Mouse (Mus musculus) limb, embryonic 12.5 days (tissue): ENCODE results near the gene Hypk. TPM values are rescaled to one million over a fixed set of nuclear protein-coding genes. Genes with fewer than 3 reads are reported as not detected.
"Not testable (repeated sequence)": the region's sequence is repeated elsewhere in the genome, so short reads cannot be mapped to it uniquely, and the experiment has no call there.

Experiments used
- ATAC-seq: fragments of 200-750 bp; cut with Nextera tagmentation; 2 replicates; pipeline ENCODE4 v1.8.0; 2017; ENCODE audit warnings: low read depth, moderate TSS enrichment; ENCODE audit not compliant: insufficient number of reproducible peaks, insufficient read depth, low FRiP score, low TSS enrichment
- H3K27ac ChIP-seq: fragments of 300-500 bp; sonication (generic); 2 replicates; pipeline ENCODE4 v1.5.1; 2016; ENCODE audit warnings: mild to moderate bottlenecking, moderate library complexity
- H3K27me3 ChIP-seq: fragments of 300-500 bp; sonication (generic); 2 replicates; pipeline ENCODE4 v1.6.1; 2016; ENCODE audit warnings: mild to moderate bottlenecking, moderate library complexity
- H3K36me3 ChIP-seq: fragments of 300-500 bp; sonication (generic); 2 replicates; pipeline ENCODE4 v1.6.1; 2016; ENCODE audit warnings: mild to moderate bottlenecking, moderate library complexity
- H3K4me1 ChIP-seq: fragments of 300-500 bp; sonication (generic); replicated peaks from 2 replicates; pipeline ENCODE4 v1.6.1; 2016
- H3K4me2 ChIP-seq: fragments of 300-500 bp; sonication (generic); 2 replicates; pipeline ENCODE4 v1.6.1; 2016; ENCODE audit warnings: mild to moderate bottlenecking, moderate library complexity
- H3K4me3 ChIP-seq: fragments of 300-500 bp; sonication (generic); replicated peaks from 2 replicates; pipeline ENCODE4 v1.5.1; 2016; ENCODE audit warnings: mild to moderate bottlenecking
- H3K9ac ChIP-seq: fragments of 300-500 bp; sonication (generic); replicated peaks from 2 replicates; pipeline ENCODE4 v1.6.1; 2016; ENCODE audit warnings: mild to moderate bottlenecking, moderate library complexity
- H3K9me3 ChIP-seq: fragments of 300-500 bp; sonication (generic); 2 replicates; pipeline ENCODE4 v1.6.1; 2016; ENCODE audit warnings: mild to moderate bottlenecking, moderate library complexity
- WGBS: fragments of 180-500 bp; shearing (Covaris S2); methylation state at CpG from one replicate; pipeline ENCODE4 v1.1.7; 2016; 5-methylcytosine and 5-hydroxymethylcytosine counted together
- polyA plus RNA-seq: library from polyadenylated mRNA; unstranded; fragments of >200 nt; fragmentation: Nextera tagmentation; extraction: Ambion mirVana; gene quantifications from 2 replicates; pipeline ENCODE4 v1.2.1, GENCODE M21; 2016

Gene Hypk
- polyA plus RNA-seq, 1 experiment from 2014 or later = 153 TPM

DNA sequence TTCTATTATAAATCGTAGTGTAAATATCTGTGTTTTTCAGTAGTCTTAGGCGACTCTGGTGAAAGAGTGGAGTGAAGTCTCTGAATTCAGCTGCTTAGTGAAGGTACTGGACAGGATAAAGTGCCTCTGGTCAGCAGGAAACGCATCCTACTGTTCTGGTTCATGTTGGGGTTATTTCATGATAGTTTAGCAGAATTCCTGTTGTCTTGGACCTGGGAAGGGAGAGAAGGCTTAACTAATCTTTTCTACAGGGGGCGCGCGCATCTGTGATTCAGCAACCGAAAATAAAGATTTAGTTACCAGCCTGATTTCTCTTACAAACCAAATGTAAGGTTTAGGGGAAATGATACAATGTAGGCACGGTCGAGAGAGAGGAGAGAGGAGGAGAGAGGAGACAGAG is 5.0 kb upstream of the Hypk start:
- peak overlapping the region; percentile 92 for H3K27ac ChIP-seq
- peaks cover 22% of the 10 kb centered on the region for H3K4me1 ChIP-seq
- H3K4me2 ChIP-seq = peak overlapping the region; percentile 90
- 0 out of 2 replicates have a peak overlapping the region, but pooled peaks have one; percentile 45 for H3K9ac ChIP-seq
- peaks cover 17% of the 10 kb centered on the region for H3K36me3 ChIP-seq
- peak overlapping the region; percentile 98 for H3K4me3 ChIP-seq
- ATAC-seq = no peak
- H3K27me3 ChIP-seq = peaks cover 3% of the 10 kb centered on the region
- no peaks in the 10 kb centered on the region for H3K9me3 ChIP-seq
- WGBS = 17% methylated on average over 9 of the region's 9 CpGs

DNA sequence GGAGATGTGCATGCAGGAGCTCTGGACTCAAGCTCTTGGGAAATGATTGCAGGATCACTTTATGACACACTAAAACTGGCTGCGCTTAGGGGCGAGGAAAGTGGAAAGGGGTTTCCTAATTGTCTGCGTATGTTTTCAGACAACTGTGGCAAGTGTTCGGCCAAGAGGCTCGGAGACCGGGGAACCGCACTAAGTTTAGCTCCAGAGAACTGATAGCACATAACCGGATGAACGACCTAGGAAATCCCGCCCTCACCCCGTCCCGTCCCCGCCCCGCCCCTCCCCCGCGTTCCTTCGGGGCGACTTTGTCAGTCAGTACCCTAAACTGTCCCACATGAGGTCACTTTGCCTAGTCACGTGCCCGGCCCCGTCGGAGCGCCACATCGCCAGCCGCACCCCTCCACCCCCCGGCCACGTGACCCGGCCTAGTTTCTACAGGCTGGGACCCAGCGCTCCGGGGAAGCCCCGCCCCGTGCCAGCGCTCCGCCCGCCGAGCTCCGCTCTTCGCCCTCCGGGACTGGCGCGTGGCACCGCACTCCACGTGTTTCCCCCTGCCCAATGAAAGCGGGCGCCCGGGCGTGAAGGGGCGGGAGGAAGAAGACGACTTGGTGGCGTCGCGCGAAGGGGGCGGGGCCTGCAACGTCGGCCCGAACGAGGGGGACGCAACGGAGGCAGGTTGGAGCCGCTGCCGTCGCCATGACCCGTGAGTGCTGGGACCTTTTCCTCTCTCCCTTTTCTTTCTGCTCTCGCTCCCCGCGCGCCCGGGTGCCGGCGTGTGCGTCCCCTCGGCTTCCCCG is 4.2 kb upstream of the Hypk start, which contains the start of gene Serf2:
Gene Serf2 (plus strand): TSS at position 457 of the 797 bp plus-strand sequence.
- H3K9ac ChIP-seq = peak within 1 kb of the TSS; percentile 95
- no peaks in the 10 kb centered on the region for H3K9me3 ChIP-seq
- H3K4me2 ChIP-seq = peak within 1 kb of the TSS; percentile 90
- peak; percentile 97 for ATAC-seq
- H3K4me1 ChIP-seq = peaks cover 18% of the 10 kb centered on the region
- peaks cover 3% of the 10 kb centered on the region for H3K27me3 ChIP-seq
- under 1% methylated on average over 74 of the region's 74 CpGs for WGBS
- H3K4me3 ChIP-seq = peak within 1 kb of the TSS; percentile 98
- H3K27ac ChIP-seq = peak within 1 kb of the TSS; percentile 96
- peaks cover 25% of the 10 kb centered on the region for H3K36me3 ChIP-seq

- H3K4me3 ChIP-seq = peak overlapping the region; percentile 98
- H3K27me3 ChIP-seq = no peaks in the 10 kb centered on the region
- peaks cover 18% of the 10 kb centered on the region for H3K4me1 ChIP-seq
- peak overlapping the region; percentile 96 for H3K27ac ChIP-seq
- peaks cover 29% of the 10 kb centered on the region for H3K36me3 ChIP-seq
- peak overlapping the region; percentile 95 for H3K9ac ChIP-seq
- no peaks in the 10 kb centered on the region for H3K9me3 ChIP-seq
- H3K4me2 ChIP-seq = peak overlapping the region; percentile 90
- peak; percentile 39 for ATAC-seq
- under 1% methylated on average over 46 of the region's 54 CpGs for WGBS
These were observed 3.5 kb upstream of the Hypk start for GRCm38 (mm10) chr2:121449545-121450011.

DNA sequence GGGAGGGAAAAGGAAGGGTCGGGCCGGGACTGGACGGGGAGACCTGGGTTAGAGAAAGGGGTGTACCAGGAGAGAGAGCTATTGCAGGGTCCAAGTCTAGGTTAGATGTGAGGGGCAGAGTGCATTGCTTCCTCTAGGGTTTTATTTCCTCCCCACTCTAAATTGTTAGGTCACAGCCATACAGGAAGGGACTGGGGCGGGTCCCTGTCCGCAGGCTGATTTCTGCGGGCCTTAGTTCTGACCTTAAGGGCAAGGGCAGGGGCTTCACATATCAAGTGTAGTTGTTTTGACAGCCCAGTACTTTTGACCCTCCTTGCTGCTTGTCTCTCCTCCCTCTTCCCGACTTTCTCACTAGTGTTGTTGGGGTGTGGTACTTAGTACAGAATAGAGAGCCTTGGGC is 3.0 kb upstream of the Hypk start:
- H3K27ac ChIP-seq = peak overlapping the region; percentile 96
- no peaks in the 10 kb centered on the region for H3K9me3 ChIP-seq
- H3K36me3 ChIP-seq = peaks cover 32% of the 10 kb centered on the region
- 2% methylated on average over 7 of the region's 7 CpGs for WGBS
- peak overlapping the region; percentile 95 for H3K9ac ChIP-seq
- no peak for ATAC-seq
- peak overlapping the region; percentile 90 for H3K4me2 ChIP-seq
- H3K4me3 ChIP-seq = peak overlapping the region; percentile 98
- peaks cover 18% of the 10 kb centered on the region for H3K4me1 ChIP-seq
- no peaks in the 10 kb centered on the region for H3K27me3 ChIP-seq

GRCm38 (mm10) chr2:121452361-121452760 is 729 bp upstream of the Hypk start:
- Histone ChIP-seq H3K36me3 (peaks cover 33% of the 10 kb centered on the region), H3K4me3 (no peak overlapping the region), H3K27me3 (no peaks in the 10 kb centered on the region), H3K27ac (no peak overlapping the region), H3K4me2 (no peak overlapping the region), H3K4me1 (peaks cover 23% of the 10 kb centered on the region), H3K9ac (no peak overlapping the region), H3K9me3 (no peaks in the 10 kb centered on the region)
- 82% methylated on average over 4 of the region's 4 CpGs for WGBS
- ATAC-seq = no peak

DNA sequence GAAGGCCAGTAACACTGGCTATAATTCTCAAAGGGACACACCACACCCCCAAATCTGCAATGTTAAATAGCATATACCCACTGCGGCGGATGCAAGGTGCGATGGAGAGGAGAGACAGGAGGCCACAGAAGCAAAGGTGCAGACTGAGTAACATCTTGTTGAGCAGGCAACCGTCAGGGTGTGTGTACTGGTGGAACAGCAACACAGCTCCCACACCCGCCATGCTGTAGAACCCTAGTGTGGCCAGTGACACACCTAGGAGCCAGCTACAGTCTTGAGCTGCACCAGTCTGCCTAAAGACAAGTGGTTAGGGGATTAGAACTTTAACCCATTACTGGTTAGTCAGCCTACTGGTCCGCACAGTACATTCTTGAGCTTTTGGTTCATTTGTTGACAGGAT is 827 bp downstream of the Hypk start:
- 89% methylated on average over 6 of the region's 6 CpGs for WGBS
- H3K4me2 ChIP-seq = no peak overlapping the region
- H3K4me3 ChIP-seq = no peak overlapping the region
- no peak overlapping the region for H3K9ac ChIP-seq
- no peak for ATAC-seq
- H3K27ac ChIP-seq = no peak overlapping the region
- H3K4me1 ChIP-seq = peaks cover 28% of the 10 kb centered on the region
- peaks cover 40% of the 10 kb centered on the region for H3K36me3 ChIP-seq
- H3K9me3 ChIP-seq = no peaks in the 10 kb centered on the region
- H3K27me3 ChIP-seq = no peaks in the 10 kb centered on the region

DNA sequence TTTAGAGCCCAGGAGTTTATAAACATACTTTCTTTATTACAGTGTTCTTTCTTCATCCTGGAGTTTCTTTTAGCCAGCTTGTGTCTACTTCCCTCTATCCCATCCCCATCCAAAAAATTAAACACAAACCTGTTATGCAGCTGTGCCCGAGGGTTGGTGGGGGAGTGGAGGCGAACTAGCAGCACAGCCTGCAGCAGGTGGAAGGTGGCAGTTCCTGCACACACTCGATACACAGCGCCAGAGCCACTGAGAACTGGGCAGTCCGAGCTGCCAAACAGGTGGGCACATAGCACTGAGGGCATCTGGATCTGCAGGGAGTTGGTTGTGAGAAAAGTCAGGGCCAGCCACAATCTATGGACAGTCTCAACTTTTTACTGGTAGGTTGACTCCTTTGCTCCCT is 2.4 kb downstream of the Hypk start:
- no peak overlapping the region for H3K4me2 ChIP-seq
- no peak overlapping the region for H3K4me3 ChIP-seq
- peaks cover 23% of the 10 kb centered on the region for H3K4me1 ChIP-seq
- peaks cover 55% of the 10 kb centered on the region for H3K36me3 ChIP-seq
- no peak for ATAC-seq
- H3K27me3 ChIP-seq = no peaks in the 10 kb centered on the region
- WGBS = 75% methylated on average over 5 of the region's 5 CpGs
- no peaks in the 10 kb centered on the region for H3K9me3 ChIP-seq
- H3K9ac ChIP-seq = no peak overlapping the region
- no peak overlapping the region for H3K27ac ChIP-seq

GRCm38 (mm10) chr2:121456692-121457642 is 3.9 kb downstream of the Hypk start, which contains the start of gene Serinc4:
TSS of gene Serinc4 (minus strand) at chr2:121456781.
- Histone ChIP-seq H3K9ac (peak within 1 kb of the TSS; percentile 79), H3K36me3 (peaks cover 57% of the 10 kb centered on the region), H3K4me1 (peaks cover 14% of the 10 kb centered on the region), H3K27me3 (no peaks in the 10 kb centered on the region), H3K4me3 (peak within 1 kb of the TSS; percentile 73), H3K9me3 (no peaks in the 10 kb centered on the region), H3K27ac (peak within 1 kb of the TSS; percentile 70), H3K4me2 (peak within 1 kb of the TSS; percentile 70)
- peak; percentile 80 for ATAC-seq
- WGBS = 5% methylated on average over 41 of the region's 41 CpGs

DNA sequence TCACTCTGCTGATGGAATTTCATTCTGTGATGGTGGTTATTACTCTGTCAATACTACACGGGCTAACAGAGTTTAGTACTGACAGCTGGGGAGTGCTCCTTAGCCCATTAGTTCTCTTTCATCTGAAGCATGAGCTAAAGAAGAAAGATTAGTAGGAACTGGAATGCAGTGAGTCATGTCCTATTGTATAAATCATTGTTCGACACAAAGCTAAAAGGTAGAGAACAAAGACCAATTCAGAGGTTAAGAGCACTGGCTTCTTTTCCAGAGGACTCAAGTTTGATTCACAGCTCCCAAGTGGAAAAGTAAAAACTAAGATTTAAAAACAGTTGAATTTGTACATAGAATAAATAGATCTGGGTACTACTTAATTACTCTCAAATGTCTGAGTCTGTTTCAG is 7.0 kb downstream of the Hypk start:
- Histone ChIP-seq H3K4me2 (no peak overlapping the region), H3K4me1 (peaks cover 10% of the 10 kb centered on the region), H3K36me3 (peaks cover 31% of the 10 kb centered on the region), H3K27me3 (no peaks in the 10 kb centered on the region), H3K9me3 (no peaks in the 10 kb centered on the region), H3K9ac (no peak overlapping the region), H3K4me3 (no peak overlapping the region), H3K27ac (no peak overlapping the region)
- WGBS = 73% methylated on average over 2 of the region's 2 CpGs
- ATAC-seq = no peak

DNA sequence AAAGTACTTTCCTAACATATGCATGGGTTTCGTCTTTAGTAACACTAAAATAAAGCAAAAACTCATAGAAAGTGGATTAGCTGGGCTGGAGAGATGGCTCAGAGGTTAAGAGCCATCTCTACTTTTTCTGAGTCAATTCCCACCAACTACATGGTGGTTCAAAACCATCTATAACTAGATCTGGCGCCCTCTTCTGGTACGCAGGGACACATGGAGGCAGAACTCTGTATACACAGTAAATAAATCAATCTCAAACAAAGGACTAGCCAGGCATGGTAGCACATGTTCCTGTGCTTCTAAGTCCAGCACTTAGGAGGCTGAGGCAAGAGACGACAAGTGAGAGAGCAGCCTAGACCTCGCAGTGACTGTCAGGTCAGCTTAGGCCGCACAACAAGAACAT is 15.9 kb downstream of the Hypk start:
- not testable (repeated sequence) for H3K4me2 ChIP-seq, H3K4me1 ChIP-seq, H3K9ac ChIP-seq, ATAC-seq, H3K36me3 ChIP-seq, H3K4me3 ChIP-seq, H3K9me3 ChIP-seq, H3K27me3 ChIP-seq, H3K27ac ChIP-seq
- WGBS = 40% methylated on average over 1 of the region's 6 CpGs

- not testable (repeated sequence) for H3K4me3 ChIP-seq, H3K27me3 ChIP-seq, H3K9me3 ChIP-seq, H3K9ac ChIP-seq, H3K36me3 ChIP-seq, H3K27ac ChIP-seq, ATAC-seq, H3K4me1 ChIP-seq
- WGBS = 86% methylated on average over 3 of the region's 3 CpGs
- peak overlapping the region; percentile 81 for H3K4me2 ChIP-seq
These were observed 19.7 kb downstream of the Hypk start for GRCm38 (mm10) chr2:121472783-121473182.
